Mouse (Mus musculus) ES-Bruce4 (cell line): ENCODE results near the gene Mgst3.

ENCODE experiments used
- CTCF ChIP-seq: IDR thresholded peaks from one replicate; pipeline ENCODE4 v1.8.1; 2011; ENCODE audit warnings: low read depth, low read length
- POLR2A ChIP-seq: IDR thresholded peaks from one replicate; pipeline ENCODE4 v1.8.1; 2011; ENCODE audit warnings: low read length; ENCODE audit not compliant: insufficient read depth

DNA sequence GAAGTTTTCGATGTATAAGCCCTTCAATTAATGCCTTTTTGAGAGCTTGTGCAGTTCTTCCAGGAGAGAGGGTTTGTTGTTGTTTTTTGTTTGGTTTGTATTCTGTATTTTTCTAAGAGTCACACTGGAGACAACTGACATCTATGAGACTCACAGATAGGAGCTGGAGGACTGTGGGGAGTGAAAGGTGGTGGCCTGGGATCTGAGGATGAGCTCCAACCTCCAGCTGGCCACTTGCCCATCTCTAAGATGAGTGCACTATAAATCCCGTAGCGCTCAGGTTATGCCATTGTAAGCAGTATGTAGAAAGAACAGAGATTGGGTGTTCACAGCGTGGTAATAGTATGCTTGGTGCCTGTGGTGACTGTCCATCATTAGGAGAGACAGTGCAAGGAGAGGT is 41.3 kb upstream of the Mgst3 start:
- TF ChIP-seq CTCF = no peak
- no peak for TF ChIP-seq POLR2A
